Mouse (Mus musculus) adrenal gland, postnatal 4 days (tissue): Measurements from ENCODE around the gene Chpf. TPM values are rescaled to one million over a fixed set of nuclear protein-coding genes. Genes with fewer than 3 reads are reported as not detected.

Source experiments
- DNase-seq, 2 experiments: peaks; one replicate each; pipeline ENCODE4 v3.0.0; 2021 to 2022; ENCODE audit warnings: low spot score in 2 of 2, mixed read lengths in 2 of 2
- total RNA-seq, 2 experiments: library from RNA; stranded (reverse); gene quantifications; 2 replicates each; pipeline ENCODE4 v1.2.3; 2021

The Chpf gene
- total RNA-seq, 2 experiments from 2014 or later = 60.3 to 62.6 TPM

GRCm38 (mm10) chr1:75460297-75460696, 18.8 kb downstream of the Chpf start:
- no peak for DNase-seq

- no peak for DNase-seq
Observed at GRCm38 (mm10) chr1:75458789-75459684, 20.1 kb downstream of the Chpf start.

GRCm38 (mm10) chr1:75458025-75458788, 20.9 kb downstream of the Chpf start:
- no peak for DNase-seq

- DNase-seq = no peak
Observed at GRCm38 (mm10) chr1:75457710-75458024, 21.4 kb downstream of the Chpf start.

- DNase-seq = no peak
Observed at GRCm38 (mm10) chr1:75456746-75457564, 22.2 kb downstream of the Chpf start.

- no peak for DNase-seq
Observed at GRCm38 (mm10) chr1:75455948-75456347, 23.2 kb downstream of the Chpf start.

GRCm38 (mm10) chr1:75455433-75455832, 23.7 kb downstream of the Chpf start:
- no peak for DNase-seq

- no peak for DNase-seq
Observed at GRCm38 (mm10) chr1:75451900-75452299, 27.2 kb downstream of the Chpf start.

GRCm38 (mm10) chr1:75450314-75451005, 28.6 kb downstream of the Chpf start, which contains the start of gene Asic4:
TSS of gene Asic4 (plus strand) at chr1:75450436.
- no peak for DNase-seq

GRCm38 (mm10) chr1:75449377-75450135, 29.6 kb downstream of the Chpf start:
- no peak for DNase-seq

GRCm38 (mm10) chr1:75448937-75449336, 30.2 kb downstream of the Chpf start:
- DNase-seq = no peak

GRCm38 (mm10) chr1:75448052-75448431, 31.1 kb downstream of the Chpf start:
- DNase-seq = no peak

- no peak for DNase-seq
Observed at GRCm38 (mm10) chr1:75447265-75448051, 31.6 kb downstream of the Chpf start.

GRCm38 (mm10) chr1:75446656-75447055, 32.5 kb downstream of the Chpf start:
- no peak for DNase-seq

- DNase-seq = peak in 1 of 2 experiments; percentile 46
Observed at GRCm38 (mm10) chr1:75445751-75446611, 33.1 kb downstream of the Chpf start.

- no peak for DNase-seq
Observed at GRCm38 (mm10) chr1:75445141-75445701, 33.9 kb downstream of the Chpf start.

- DNase-seq = no peak
Observed at GRCm38 (mm10) chr1:75444208-75444607, 34.9 kb downstream of the Chpf start.
